Mouse (Mus musculus) ES-E14 (cell line): ENCODE measurements around the gene Asb3. TPM values are rescaled to one million over a fixed set of nuclear protein-coding genes. Genes with fewer than 3 reads are reported as not detected.
"Not testable (repeated sequence)": the region's sequence is repeated elsewhere in the genome, so short reads cannot be mapped to it uniquely, and the experiment has no call there.

Experiments used
- DNase-seq: peaks from one replicate; pipeline ENCODE4 v3.0.0-alpha.2; 2013; ENCODE audit warnings: low read depth, low spot score
- H3K27ac ChIP-seq: 2 replicates; pipeline ENCODE4 v1.5.1; 2012; ENCODE audit warnings: low read depth, mild to moderate bottlenecking, low read length, moderate library complexity, mixed read lengths; ENCODE audit not compliant: poor library complexity, insufficient read depth, severe bottlenecking
- H3K36me3 ChIP-seq: 2 replicates; pipeline ENCODE4 v1.6.1; 2012; ENCODE audit warnings: mild to moderate bottlenecking, low read length, moderate library complexity, mixed read lengths; ENCODE audit not compliant: control insufficient read depth, poor library complexity, insufficient read depth, severe bottlenecking
- H3K4me1 ChIP-seq, 2 experiments: fragments of 150-350 bp in 1 of 2; sonication (generic) in 1 of 2; 2 replicates each; pipeline ENCODE4 v1.6.1; 2012; ENCODE audit warnings: low read length in 2 of 2, mild to moderate bottlenecking in 1 of 2, mixed read lengths in 1 of 2; ENCODE audit not compliant: control insufficient read depth in 2 of 2, insufficient read depth in 2 of 2, poor library complexity in 1 of 2
- H3K4me3 ChIP-seq, 2 experiments: fragments of 150-350 bp in 1 of 2; sonication (generic) in 1 of 2; 2 replicates each; pipeline ENCODE4 v1.5.1; 2012; ENCODE audit warnings: low read length in 2 of 2, low read depth in 1 of 2, mild to moderate bottlenecking in 1 of 2, mixed read lengths in 1 of 2; ENCODE audit not compliant: insufficient read depth in 1 of 2, poor library complexity in 1 of 2, severe bottlenecking in 1 of 2
- H3K9ac ChIP-seq: 2 replicates; pipeline ENCODE4 v1.6.1; 2012; ENCODE audit warnings: low read depth, mild to moderate bottlenecking, low read length, mixed read lengths; ENCODE audit not compliant: poor library complexity, insufficient read depth, severe bottlenecking
- H3K9me3 ChIP-seq: fragments of 150-350 bp; sonication (generic); 2 replicates; pipeline ENCODE4 v1.6.1; 2012; ENCODE audit warnings: low read depth, mild to moderate bottlenecking, low read length; ENCODE audit not compliant: control insufficient read depth, insufficient read depth
- CHD2 ChIP-seq: IDR thresholded peaks from 2 replicates; pipeline ENCODE4 v1.6.1; 2014; ENCODE audit warnings: mild to moderate bottlenecking, low read depth, low read length, inconsistent platforms
- HCFC1 ChIP-seq: IDR thresholded peaks from 2 replicates; pipeline ENCODE4 v1.6.1; 2012; ENCODE audit warnings: low read length, inconsistent platforms, borderline replicate concordance; ENCODE audit not compliant: insufficient read depth
- MAFK ChIP-seq: IDR thresholded peaks from 2 replicates; pipeline ENCODE4 v1.6.1; 2014; ENCODE audit warnings: mild to moderate bottlenecking, low read depth, low read length, inconsistent platforms; ENCODE audit not compliant: insufficient read depth
- ZC3H11A ChIP-seq: IDR thresholded peaks from 2 replicates; pipeline ENCODE4 v1.6.1; 2012; ENCODE audit warnings: low read depth, mild to moderate bottlenecking, inconsistent platforms, low read length, borderline replicate concordance
- ZNF384 ChIP-seq: IDR thresholded peaks from 2 replicates; pipeline ENCODE4 v1.6.1; 2012; ENCODE audit warnings: low read depth, low read length, inconsistent platforms
- in situ Hi-C, 2 experiments: fragments of 600-800 bp; cut with MboI; formaldehyde crosslinking; loops; one replicate each; pipeline ENCODE4 v1.15.1; 2025; ENCODE audit warnings: low sequenced_read_pairs in 2 of 2, inconsistent platforms in 1 of 2; ENCODE audit not compliant: unreplicated experiment in 2 of 2
- total RNA-seq: library from RNA; depleted of rRNA; stranded (reverse); fragments of 300-350 nt; gene quantifications from 2 replicates; pipeline ENCODE4 v1.2.3, GENCODE M21; 2012

Gene Asb3
- total RNA-seq, 1 experiment = 9.7 TPM

DNA sequence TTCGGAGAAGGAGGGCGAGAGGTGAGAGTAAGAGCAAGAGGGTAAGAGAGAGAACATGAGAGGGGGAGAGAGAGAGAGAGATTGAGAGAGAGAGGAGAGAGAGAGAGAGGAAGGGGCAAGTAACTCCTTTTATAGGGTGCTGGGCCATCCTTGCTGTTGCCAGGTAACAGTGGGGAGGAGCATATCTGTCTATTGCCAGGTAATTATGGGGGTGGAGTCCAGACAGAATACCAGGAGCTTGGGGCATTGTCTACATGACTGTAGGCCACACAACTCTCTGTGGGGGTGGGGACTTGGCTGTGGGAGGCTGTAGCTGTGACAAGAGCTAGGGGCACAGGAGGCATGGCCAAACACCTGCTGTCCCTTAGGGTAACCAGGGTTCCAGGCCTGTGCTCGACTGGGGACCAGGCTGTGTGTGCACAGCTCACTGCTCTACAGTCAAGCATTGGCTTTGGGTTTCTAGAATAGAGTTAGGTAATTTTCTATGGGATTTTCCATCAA is 205.3 kb downstream of the Asb3 start:
- Histone ChIP-seq H3K4me3 (no peak overlapping the region), H3K9ac (no peak overlapping the region), H3K9me3 (no peaks in the 10 kb centered on the region), H3K4me1 (peaks cover 0 to 5% of the 10 kb centered on the region in 2 experiments; a peak in 1 of 4 replicates), H3K27ac (no peak overlapping the region), H3K36me3 (no peaks in the 10 kb centered on the region)
- peak; percentile 8 for DNase-seq
- in situ Hi-C loops = no loop called here
- TF ChIP-seq ZC3H11A (no peak), ZNF384 (no peak), CHD2 (no peak), MAFK (no peak), HCFC1 (no peak)

DNA sequence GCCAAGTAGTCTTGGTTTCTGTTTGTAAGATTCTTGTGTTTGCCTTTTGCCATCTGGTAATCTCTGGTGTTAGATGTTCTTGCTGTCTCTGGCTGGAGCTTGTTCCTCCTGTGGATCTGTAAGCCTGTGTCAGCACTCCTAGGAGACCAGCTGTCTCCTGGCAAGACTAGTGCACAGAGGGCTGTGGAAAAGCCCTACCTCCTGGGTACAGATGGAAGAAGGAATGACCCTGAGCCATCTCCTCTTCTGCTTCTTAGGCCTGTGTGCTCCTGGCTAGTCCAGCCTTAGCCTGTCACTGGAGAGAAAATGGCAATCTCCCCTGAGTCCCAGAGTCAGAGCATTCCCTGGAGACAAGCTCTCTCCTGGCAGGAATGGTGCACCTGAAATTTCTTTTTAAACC is 214.3 kb downstream of the Asb3 start:
- H3K4me3 ChIP-seq, H3K27ac ChIP-seq, DNase-seq, in situ Hi-C loops, H3K4me1 ChIP-seq, H3K9me3 ChIP-seq, H3K9ac ChIP-seq, H3K36me3 ChIP-seq: not testable (repeated sequence)

DNA sequence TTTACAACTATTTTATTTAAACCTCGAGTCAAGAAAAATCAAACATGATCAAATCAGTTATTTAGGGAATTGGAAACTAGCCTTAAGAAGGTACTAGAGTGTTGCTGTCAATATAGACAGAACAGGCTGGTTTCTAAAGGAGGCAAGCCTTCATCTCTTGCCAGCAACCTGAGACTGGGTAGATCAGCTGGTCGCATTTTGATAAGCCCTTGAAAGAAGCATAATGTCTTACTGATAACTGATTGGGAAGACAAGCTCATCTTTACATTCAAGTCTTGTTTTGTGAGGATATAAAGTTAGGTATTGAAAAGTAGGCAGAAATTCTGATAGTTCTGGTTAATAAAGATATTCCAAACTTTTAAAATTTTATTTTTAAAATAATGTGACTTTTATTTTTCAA is 217.0 kb downstream of the Asb3 start:
- DNase-seq = no peak

DNA sequence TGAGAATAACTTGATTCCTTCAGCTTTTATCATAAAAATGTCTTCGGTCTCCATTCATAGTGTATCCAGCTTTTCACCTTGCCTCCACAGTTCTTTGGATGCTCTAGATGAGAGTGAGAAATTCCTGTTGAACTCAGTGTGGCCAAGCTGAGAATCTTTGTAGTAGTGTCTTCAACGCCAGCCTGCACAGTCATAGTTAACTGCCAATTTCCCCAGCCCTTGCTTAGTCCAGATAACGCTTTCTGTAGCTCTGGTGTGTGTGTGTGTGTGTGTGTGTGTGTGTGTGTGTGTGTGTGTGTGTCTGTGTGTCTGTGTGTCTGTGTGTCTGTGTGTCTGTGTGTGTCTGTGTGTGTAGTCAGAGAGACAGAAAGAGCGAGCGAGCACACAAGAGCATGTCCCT is 220.1 kb downstream of the Asb3 start:
- no peaks in the 10 kb centered on the region for H3K36me3 ChIP-seq
- no peak overlapping the region for H3K27ac ChIP-seq
- H3K9me3 ChIP-seq = no peaks in the 10 kb centered on the region
- in situ Hi-C loops = no loop called here
- no peaks in the 10 kb centered on the region for H3K4me1 ChIP-seq
- no peak for TF ChIP-seq MAFK
- no peak for TF ChIP-seq ZC3H11A
- no peak for TF ChIP-seq ZNF384
- no peak overlapping the region for H3K9ac ChIP-seq
- H3K4me3 ChIP-seq = no peak overlapping the region
- no peak for DNase-seq

More for the DNA sequence above, 217.0 kb downstream of the Asb3 start:
- H3K4me1 ChIP-seq = no peaks in the 10 kb centered on the region
- H3K36me3 ChIP-seq = no peaks in the 10 kb centered on the region
- in situ Hi-C loops = no loop called here
- no peaks in the 10 kb centered on the region for H3K9me3 ChIP-seq
- H3K4me3 ChIP-seq = no peak overlapping the region
- H3K9ac ChIP-seq = no peak overlapping the region
- TF ChIP-seq ZNF384 (no peak), CHD2 (no peak), ZC3H11A (no peak), HCFC1 (no peak), MAFK (no peak)
- no peak overlapping the region for H3K27ac ChIP-seq

DNA sequence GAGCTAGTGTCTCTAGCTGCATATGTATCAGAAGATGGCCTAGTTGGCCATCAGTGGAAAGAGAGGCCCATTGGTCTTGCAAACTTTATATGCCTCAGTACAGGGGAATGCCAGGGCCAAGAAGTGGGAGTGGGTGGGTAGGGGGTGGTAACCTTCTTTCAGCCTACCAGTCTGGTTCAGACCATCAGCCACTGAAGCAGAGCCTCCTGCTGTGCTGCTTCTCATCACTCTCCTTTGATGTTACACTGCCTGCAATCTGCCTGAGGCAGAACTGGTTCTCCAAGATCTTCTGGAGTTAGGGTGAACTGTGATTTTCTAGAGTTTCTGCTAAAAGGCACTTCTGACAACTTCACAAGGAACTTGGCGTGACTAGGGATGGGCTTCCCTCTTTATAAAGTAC is 241.7 kb downstream of the Asb3 start:
- H3K9me3 ChIP-seq, H3K4me3 ChIP-seq, DNase-seq, H3K27ac ChIP-seq, H3K9ac ChIP-seq, H3K36me3 ChIP-seq, in situ Hi-C loops, H3K4me1 ChIP-seq: not testable (repeated sequence)

DNA sequence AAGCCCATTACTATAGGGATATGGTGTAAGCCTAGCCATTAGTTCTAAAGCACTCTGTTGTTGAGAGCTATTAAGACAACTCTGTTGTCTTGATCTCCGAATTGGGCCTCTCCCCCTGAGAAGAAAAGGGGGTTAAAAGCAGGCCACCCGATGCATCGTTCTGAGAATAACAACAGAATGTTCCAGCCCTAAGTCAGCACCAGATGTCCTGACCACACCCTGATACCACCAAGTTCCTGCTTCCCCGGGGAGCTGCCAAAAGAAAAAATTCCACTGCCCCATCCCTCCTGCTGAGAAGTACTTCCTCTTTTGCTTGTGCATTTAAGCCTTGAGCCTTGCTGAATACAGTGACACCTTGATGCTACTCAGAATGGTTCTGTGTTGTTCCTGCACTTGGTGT is 248.5 kb downstream of the Asb3 start:
- H3K4me3 ChIP-seq, H3K9ac ChIP-seq, DNase-seq, in situ Hi-C loops, H3K9me3 ChIP-seq, H3K4me1 ChIP-seq, H3K36me3 ChIP-seq: not testable (repeated sequence)
- H3K27ac ChIP-seq = 0 out of 2 replicates have a peak overlapping the region, but pooled peaks have one; percentile 31

DNA sequence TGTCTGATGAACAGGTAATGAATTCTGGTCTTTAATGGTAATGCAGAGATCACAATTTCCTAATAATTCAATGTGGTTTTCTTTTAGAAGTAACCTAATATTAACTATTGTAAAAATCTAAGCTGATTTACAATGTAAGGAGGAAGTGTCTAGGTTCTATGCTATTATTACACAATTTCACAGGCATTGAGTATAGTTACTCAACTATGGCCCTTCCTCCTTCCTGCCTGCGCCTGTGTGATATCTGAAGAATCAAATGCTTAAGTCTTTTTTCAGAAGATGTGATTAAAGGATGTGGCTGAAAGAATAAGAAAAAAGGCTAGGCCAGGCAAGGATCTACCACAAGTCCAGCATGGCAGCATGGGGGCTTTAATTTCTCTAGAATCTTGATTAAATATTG is 249.6 kb downstream of the Asb3 start:
- in situ Hi-C loops = not testable (repeated sequence)

More for the DNA sequence above, 249.6 kb downstream of the Asb3 start:
- not testable (repeated sequence) for H3K9me3 ChIP-seq, H3K4me1 ChIP-seq, DNase-seq, H3K36me3 ChIP-seq, H3K9ac ChIP-seq, H3K4me3 ChIP-seq, H3K27ac ChIP-seq
